Mouse (Mus musculus): ENCODE results near the gene Polg. TPM values are rescaled to one million over a fixed set of nuclear protein-coding genes. Genes with fewer than 3 reads are reported as not detected.

Gene Polg
- 32.7 and 42.6 TPM in 2 replicates for polyA plus RNA-seq (2015; fragmentation: Nextera tagmentation; extraction: Ambion mirVana)

DNA sequence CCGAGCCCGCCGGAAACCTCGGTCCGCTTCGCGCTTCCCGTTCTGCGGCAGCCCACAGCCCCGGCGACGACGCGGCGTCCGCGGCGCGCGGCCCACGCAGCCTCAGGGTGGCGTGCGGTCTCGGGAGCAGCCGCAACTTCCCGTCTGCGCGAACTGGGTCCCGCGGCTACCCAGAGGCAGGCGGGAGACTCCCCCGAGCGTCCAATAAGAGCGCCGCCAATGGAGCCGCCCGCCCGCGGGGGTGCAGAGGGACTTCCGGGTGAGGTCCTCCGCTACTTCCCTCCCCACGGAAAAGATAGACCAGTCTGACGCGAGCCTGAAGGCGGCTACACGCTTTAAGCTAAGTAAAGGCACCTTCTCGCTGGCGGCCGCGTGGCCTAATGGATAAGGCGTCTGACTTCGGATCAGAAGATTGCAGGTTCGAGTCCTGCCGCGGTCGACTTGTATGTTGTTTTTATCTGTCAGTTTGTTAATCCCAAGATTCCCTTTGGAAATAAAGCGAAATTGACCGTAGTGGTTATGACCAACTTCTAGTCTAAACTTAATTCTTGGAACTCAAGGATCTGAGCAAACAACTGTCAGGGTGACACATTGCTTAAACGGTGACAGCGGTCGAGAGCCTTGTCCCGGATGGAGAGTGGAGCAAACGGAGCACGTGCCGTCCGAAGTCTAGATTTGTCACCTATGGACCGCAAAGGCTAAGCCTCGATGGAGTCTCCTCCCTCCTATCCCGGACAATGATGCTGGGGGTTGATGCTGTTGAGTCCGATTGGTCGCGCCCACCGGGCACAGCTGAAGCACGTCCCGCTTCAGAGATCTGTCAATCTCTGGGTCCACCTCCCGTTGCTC, at the start of gene Polg:
Polg (minus strand) TSS at position 310 of the 849 bp plus-strand sequence.
- Histone ChIP-seq H3K9me3 (replicated peaks) (no peaks in the 10 kb centered on the region), H3K4me2 (replicated peaks) (peak within 1 kb of the TSS; percentile 83), H3K36me3 (peaks cover 13% of the 10 kb centered on the region), H3K4me3 (replicated peaks) (peak within 1 kb of the TSS; percentile 78), H3K9ac (peak within 1 kb of the TSS; percentile 69), H3K27ac (replicated peaks) (peak within 1 kb of the TSS; percentile 91), H3K4me1 (peaks cover 27% of the 10 kb centered on the region), H3K27me3 (0 out of 2 replicates have a peak, but pooled peaks cover 7% of the 10 kb centered on the region)
- ATAC-seq (ENCODE audit: insufficient number of reproducible peaks, low FRiP score, low TSS enrichment, low read depth): peak; percentile 99
- under 1% methylated on average over 73 of the region's 76 CpGs for WGBS

DNA sequence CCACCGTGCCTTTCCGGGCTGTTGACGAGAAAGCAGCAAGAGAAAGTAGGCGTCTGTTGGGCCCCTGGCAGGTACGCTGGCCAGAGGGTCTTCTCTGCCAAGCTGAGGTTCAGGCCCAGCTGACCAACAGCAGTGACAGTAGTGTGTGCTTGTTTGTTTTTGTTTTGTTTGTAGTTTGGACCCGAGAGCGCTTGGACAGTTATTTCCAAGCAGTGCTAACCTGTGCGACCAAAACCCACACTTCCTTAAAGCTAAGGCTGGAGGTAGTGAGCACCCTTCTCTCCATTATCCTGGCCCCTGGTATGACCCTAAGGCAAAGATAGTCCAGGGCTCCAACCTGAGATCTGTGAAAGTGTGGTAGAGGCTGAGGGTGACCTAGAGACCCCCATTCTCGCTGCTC, 49.7 kb upstream of the Polg start:
- ATAC-seq (ENCODE audit: insufficient number of reproducible peaks, low FRiP score, low TSS enrichment, low read depth): no peak
- 35% methylated on average over 9 of the region's 9 CpGs for WGBS
- H3K36me3 ChIP-seq: no peaks in the 10 kb centered on the region
- H3K4me2 ChIP-seq (replicated peaks): peak overlapping the region; percentile 70
- H3K27me3 ChIP-seq: peaks cover 91% of the 10 kb centered on the region
- H3K4me3 ChIP-seq (replicated peaks): peak overlapping the region; percentile 43
- peaks cover 15% of the 10 kb centered on the region for H3K4me1 ChIP-seq
- no peak overlapping the region for H3K9ac ChIP-seq
- no peaks in the 10 kb centered on the region for H3K9me3 ChIP-seq (replicated peaks)
- no peak overlapping the region for H3K27ac ChIP-seq (replicated peaks)

DNA sequence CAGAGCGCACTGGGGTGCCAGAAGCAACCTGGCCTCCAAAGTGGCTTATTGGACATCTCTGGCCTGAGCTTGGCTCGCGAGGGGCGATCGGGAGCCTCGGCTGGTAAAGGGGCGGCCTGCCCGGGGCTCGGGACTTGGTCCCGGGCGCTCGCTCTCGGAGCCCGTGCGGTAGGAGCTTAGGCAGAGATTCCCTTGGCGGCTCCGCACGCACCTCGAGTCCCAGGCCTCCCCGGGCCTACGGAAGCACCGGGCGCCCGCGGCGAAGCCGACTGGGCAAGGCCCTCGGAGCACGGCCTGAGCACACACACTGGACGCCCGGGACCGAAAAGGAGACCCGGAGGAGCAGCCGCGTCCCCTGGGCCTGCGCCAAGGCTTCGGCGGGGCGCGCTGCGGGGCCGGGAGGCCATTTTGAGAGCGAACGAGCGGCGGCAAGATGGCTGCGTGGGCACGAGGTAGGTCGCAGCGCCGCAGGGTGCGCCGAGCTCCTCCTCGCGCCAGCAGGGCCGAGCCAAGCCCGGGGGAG, 49.1 kb upstream of the Polg start:
- H3K4me3 ChIP-seq (replicated peaks): peak overlapping the region; percentile 43
- H3K4me1 ChIP-seq: peaks cover 12% of the 10 kb centered on the region
- H3K27ac ChIP-seq (replicated peaks): no peak overlapping the region
- WGBS: 2% methylated on average over 57 of the region's 57 CpGs
- ATAC-seq (ENCODE audit: insufficient number of reproducible peaks, low FRiP score, low TSS enrichment, low read depth): no peak
- no peaks in the 10 kb centered on the region for H3K9me3 ChIP-seq (replicated peaks)
- no peaks in the 10 kb centered on the region for H3K36me3 ChIP-seq
- no peak overlapping the region for H3K9ac ChIP-seq
- H3K27me3 ChIP-seq: peaks cover 93% of the 10 kb centered on the region
- H3K4me2 ChIP-seq (replicated peaks): peak overlapping the region; percentile 70

DNA sequence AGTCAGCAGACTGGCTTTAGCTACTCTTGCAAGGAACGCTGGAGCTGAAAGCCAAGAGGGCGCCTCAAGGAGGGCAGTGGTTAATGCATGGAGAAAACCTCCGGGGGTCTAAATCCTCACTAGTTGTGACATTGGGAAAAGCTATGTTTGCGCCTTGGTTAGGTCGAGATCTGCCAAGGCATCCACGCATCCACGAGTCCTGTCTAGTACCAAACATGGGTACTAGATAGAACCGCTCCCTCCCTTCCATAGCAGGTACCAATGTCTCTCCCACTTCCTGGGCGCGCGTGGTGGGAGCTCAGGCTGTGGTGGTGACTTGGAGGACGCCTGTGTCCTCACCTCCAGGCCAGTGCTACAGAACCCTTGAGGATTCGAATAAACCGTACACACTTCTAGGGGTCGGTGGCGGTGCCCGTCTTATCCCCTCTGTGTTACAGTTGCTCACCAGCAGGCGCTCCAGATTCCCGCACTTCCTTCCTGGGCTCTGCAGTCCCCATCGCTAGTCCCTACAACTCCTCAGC, 48.3 kb upstream of the Polg start:
- Histone ChIP-seq H3K9ac (no peak overlapping the region), H3K27ac (replicated peaks) (no peak overlapping the region), H3K9me3 (replicated peaks) (no peaks in the 10 kb centered on the region), H3K27me3 (peaks cover 99% of the 10 kb centered on the region), H3K4me1 (peaks cover 8% of the 10 kb centered on the region), H3K4me3 (replicated peaks) (no peak overlapping the region), H3K36me3 (no peaks in the 10 kb centered on the region), H3K4me2 (replicated peaks) (no peak overlapping the region)
- no peak for ATAC-seq (ENCODE audit: insufficient number of reproducible peaks, low FRiP score, low TSS enrichment, low read depth)
- WGBS: 2% methylated on average over 20 of the region's 20 CpGs

DNA sequence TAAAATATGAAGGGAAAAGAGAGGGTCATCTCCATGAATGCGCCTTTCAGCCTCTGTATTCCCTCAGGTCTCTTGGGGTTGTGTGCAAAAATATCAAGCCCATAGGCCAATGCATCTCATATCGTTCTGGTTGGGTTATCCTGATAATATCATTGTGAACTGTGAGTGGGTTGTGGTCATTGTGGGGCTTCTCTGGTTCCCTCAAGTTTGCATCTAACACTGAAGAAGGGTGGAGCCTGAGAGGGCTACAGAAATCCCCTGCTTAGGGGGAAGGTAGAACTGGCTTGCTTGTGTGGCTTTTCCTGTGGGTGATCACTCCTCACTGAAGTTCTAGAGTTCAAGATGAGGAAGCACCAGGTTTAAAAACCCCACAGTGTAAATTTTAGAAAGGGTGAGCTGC, 47.3 kb upstream of the Polg start:
- no peak overlapping the region for H3K4me2 ChIP-seq (replicated peaks)
- H3K27me3 ChIP-seq: peaks cover 100% of the 10 kb centered on the region
- WGBS: 13% methylated on average over 2 of the region's 2 CpGs
- no peak overlapping the region for H3K27ac ChIP-seq (replicated peaks)
- no peak overlapping the region for H3K4me3 ChIP-seq (replicated peaks)
- no peaks in the 10 kb centered on the region for H3K9me3 ChIP-seq (replicated peaks)
- ATAC-seq (ENCODE audit: insufficient number of reproducible peaks, low FRiP score, low TSS enrichment, low read depth): no peak
- peaks cover 13% of the 10 kb centered on the region for H3K4me1 ChIP-seq
- H3K9ac ChIP-seq: no peak overlapping the region
- no peaks in the 10 kb centered on the region for H3K36me3 ChIP-seq

DNA sequence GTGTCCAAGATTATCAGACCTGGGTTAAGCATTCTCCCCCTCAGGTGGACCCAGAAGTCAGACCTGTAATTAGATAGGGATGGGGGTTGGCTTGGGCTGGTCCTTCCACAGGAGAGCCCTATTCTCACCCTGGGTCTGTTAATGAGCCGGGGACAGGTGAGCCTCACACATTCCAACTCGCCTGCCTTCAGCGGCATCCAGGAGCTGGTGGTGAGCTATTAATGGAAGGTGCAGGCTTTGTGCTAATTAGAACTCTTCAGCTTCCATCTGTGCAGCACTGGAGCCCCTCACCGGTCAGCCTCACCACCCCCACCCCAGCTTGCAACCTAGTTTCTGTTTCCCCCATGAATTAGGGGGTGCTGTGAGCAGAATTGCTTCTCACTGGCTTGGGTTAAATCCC, 46.3 kb upstream of the Polg start:
- no peaks in the 10 kb centered on the region for H3K9me3 ChIP-seq (replicated peaks)
- WGBS: 9% methylated on average over 4 of the region's 4 CpGs
- ATAC-seq (ENCODE audit: insufficient number of reproducible peaks, low FRiP score, low TSS enrichment, low read depth): no peak
- no peak overlapping the region for H3K9ac ChIP-seq
- H3K27ac ChIP-seq (replicated peaks): no peak overlapping the region
- H3K27me3 ChIP-seq: peaks cover 100% of the 10 kb centered on the region
- H3K4me3 ChIP-seq (replicated peaks): no peak overlapping the region
- no peak overlapping the region for H3K4me2 ChIP-seq (replicated peaks)
- H3K36me3 ChIP-seq: no peaks in the 10 kb centered on the region
- peaks cover 18% of the 10 kb centered on the region for H3K4me1 ChIP-seq

DNA sequence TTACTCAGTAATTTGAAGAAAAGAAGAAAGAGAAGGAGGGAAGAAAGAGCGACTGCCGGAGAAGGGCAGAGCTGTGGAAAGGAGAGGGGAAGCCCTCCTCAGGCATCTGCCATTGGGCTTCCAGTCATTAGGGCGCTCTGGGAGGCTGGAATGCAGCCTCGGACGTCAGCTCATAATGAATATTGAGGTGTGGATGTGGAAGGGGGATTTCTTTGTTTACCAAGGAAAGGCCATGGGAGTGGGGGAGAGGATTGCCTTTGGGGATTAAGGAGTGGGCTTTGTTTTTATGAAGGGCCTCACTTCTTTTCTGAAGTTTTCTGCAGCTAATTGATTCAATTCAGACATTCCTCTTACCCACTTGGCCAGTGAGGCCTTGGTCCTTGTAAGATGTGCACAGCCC, 45.5 kb upstream of the Polg start:
- 4% methylated on average over 5 of the region's 5 CpGs for WGBS
- Histone ChIP-seq H3K9ac (no peak overlapping the region), H3K27me3 (peaks cover 100% of the 10 kb centered on the region), H3K36me3 (no peaks in the 10 kb centered on the region), H3K4me2 (replicated peaks) (no peak overlapping the region), H3K4me1 (peaks cover 18% of the 10 kb centered on the region), H3K27ac (replicated peaks) (no peak overlapping the region), H3K4me3 (replicated peaks) (no peak overlapping the region), H3K9me3 (replicated peaks) (no peaks in the 10 kb centered on the region)
- ATAC-seq (ENCODE audit: insufficient number of reproducible peaks, low FRiP score, low TSS enrichment, low read depth): no peak

DNA sequence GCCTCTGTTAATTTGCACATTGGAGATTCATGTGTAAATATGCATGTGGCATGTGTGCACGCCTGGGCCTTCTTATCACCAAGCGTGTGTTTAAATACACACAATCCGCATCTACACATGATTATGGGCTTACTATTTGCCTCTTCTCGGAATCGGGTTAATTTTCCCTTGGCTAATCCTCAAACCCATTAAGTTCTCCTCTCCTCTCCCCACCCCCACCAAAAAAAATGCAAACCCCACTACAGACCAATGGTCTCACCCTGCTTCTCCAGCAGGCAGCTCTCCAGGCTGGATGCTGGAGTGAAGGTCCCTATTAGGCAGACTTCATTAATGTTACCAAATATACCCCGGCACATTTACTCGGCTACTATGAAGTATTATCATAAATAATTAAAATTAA, 45.0 kb upstream of the Polg start:
- Histone ChIP-seq H3K36me3 (no peaks in the 10 kb centered on the region), H3K4me2 (replicated peaks) (no peak overlapping the region), H3K4me1 (peaks cover 18% of the 10 kb centered on the region), H3K9ac (no peak overlapping the region), H3K4me3 (replicated peaks) (no peak overlapping the region), H3K27ac (replicated peaks) (no peak overlapping the region), H3K9me3 (replicated peaks) (no peaks in the 10 kb centered on the region), H3K27me3 (peaks cover 100% of the 10 kb centered on the region)
- ATAC-seq (ENCODE audit: insufficient number of reproducible peaks, low FRiP score, low TSS enrichment, low read depth): no peak
- WGBS: 17% methylated on average over 7 of the region's 7 CpGs

DNA sequence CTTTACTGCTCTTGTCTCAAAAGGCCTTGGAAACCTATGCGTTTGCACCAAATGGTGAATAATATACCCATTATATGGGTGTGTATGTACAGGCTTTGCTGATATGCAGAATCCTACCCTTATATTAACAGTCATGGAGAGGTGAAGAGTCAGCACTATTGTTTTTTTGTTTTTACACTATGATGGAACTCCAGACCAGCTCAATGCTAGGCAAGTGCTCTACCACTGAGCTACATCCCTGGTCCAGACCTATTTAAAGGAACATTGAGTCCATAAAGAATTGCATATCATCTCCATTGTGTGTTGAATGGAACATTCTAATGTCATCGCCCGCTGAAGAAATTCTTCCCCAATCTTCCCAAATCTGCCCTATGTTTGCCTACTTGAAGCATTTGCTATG, 44.5 kb upstream of the Polg start:
- WGBS: 17% methylated on average over 3 of the region's 3 CpGs
- no peak overlapping the region for H3K27ac ChIP-seq (replicated peaks)

DNA sequence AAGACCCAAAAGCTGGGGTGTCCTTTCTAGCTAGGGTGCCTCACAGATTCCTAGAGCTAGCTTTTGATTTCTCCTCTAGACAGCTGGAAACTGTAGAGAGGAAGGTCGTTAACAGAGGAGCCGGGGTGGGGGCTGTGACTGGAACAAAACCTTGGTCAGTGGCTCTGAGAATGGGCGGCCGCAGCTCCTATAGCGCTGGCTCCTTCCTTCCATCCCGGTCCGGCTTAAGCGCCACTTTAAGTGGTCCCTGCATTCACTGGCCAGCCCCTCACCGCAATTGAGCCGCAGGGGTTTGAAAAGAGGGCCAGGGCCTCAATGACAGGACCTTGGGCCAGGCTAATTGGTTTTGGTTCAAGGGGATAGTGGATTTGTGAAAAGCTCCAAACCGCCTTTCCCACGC, 43.5 kb upstream of the Polg start:
- Histone ChIP-seq H3K4me3 (replicated peaks) (no peak overlapping the region), H3K27me3 (peaks cover 99% of the 10 kb centered on the region), H3K9ac (no peak overlapping the region), H3K36me3 (no peaks in the 10 kb centered on the region), H3K4me1 (peaks cover 17% of the 10 kb centered on the region), H3K27ac (replicated peaks) (no peak overlapping the region), H3K4me2 (replicated peaks) (no peak overlapping the region), H3K9me3 (replicated peaks) (no peaks in the 10 kb centered on the region)
- no peak for ATAC-seq (ENCODE audit: insufficient number of reproducible peaks, low FRiP score, low TSS enrichment, low read depth)
- 4% methylated on average over 12 of the region's 12 CpGs for WGBS

More for the DNA sequence above, 44.5 kb upstream of the Polg start:
- Histone ChIP-seq H3K36me3 (no peaks in the 10 kb centered on the region), H3K4me3 (replicated peaks) (no peak overlapping the region), H3K9ac (no peak overlapping the region), H3K4me2 (replicated peaks) (no peak overlapping the region), H3K27me3 (peaks cover 100% of the 10 kb centered on the region), H3K9me3 (replicated peaks) (no peaks in the 10 kb centered on the region), H3K4me1 (peaks cover 18% of the 10 kb centered on the region)
- no peak for ATAC-seq (ENCODE audit: insufficient number of reproducible peaks, low FRiP score, low TSS enrichment, low read depth)

DNA sequence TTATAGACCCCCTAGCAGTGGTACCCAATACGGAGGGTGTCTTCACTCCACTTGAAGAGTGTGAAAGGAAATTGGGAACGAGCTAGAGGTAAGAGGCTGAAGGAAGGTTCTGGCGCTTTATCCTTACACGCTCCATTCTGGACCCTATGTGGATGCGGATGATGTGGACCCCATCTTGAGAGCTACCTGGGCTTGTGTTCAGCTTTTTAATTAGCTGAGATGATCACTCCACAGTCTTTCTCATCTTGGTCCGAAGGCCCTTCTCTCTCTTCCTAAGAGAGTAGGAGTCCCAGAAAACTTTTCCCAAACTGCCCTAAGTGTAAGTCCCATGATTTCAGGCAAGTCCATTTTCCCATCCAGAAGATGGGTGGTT, 43.1 kb upstream of the Polg start:
- Histone ChIP-seq H3K27me3 (peaks cover 99% of the 10 kb centered on the region), H3K4me3 (replicated peaks) (no peak overlapping the region), H3K27ac (replicated peaks) (no peak overlapping the region), H3K4me2 (replicated peaks) (no peak overlapping the region), H3K9ac (no peak overlapping the region), H3K4me1 (peaks cover 21% of the 10 kb centered on the region), H3K36me3 (no peaks in the 10 kb centered on the region), H3K9me3 (replicated peaks) (no peaks in the 10 kb centered on the region)
- no peak for ATAC-seq (ENCODE audit: insufficient number of reproducible peaks, low FRiP score, low TSS enrichment, low read depth)
- 9% methylated on average over 6 of the region's 6 CpGs for WGBS

Data from embryonic facial prominence, embryonic 15.5 days (tissue).